In the genomic region with DNA sequence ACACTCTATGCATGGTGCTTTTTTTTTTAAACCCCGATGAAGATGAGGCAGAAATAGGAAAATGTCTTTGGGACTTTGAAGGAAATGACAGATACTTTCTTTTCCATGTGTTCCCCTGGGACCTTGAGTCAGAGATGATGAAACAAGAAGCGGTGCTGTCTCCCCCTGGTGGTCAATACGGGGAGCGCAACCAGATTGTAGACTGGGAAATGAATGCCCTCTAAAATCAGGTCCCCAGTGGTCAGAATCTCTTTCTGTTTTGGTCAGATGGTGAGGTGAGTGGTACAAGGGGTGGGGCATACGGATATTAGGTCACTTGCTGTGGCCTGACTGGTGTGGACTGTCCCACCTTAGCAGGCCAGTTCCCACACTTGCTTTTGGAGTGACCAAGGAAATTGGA, we compare ENCODE assay signal across 9 mouse cellular contexts. TPM values are rescaled to one million over a fixed set of nuclear protein-coding genes. Genes with fewer than 3 reads are reported as not detected.
DNase-seq lines count a peak whose midpoint lies in the region; ATAC-seq and TF ChIP-seq lines count a peak whose summit lies in the region.
"Had no signal": no experiment of that assay in that cellular context is flagged by ENCODE, and none has a peak within 500 bp of the region (broad histone marks: within the 10 kb centered on the region; RNA-seq: fewer than 3 reads in every experiment).

No protein-coding gene starts in this region.

- H3K27me3 ChIP-seq in forebrain, embryonic 11.5 days (ENCODE audit: control insufficient read depth, insufficient read depth, low read length) = 0 out of 2 replicates have a peak, but pooled peaks cover 2% of the 10 kb centered on the region
- H3K27me3 ChIP-seq in forebrain, embryonic 12.5 days = peaks cover 33% of the 10 kb centered on the region
- no peaks in the 10 kb centered on the region for H3K27me3 ChIP-seq in small intestine, adult 2 months (ENCODE audit: control insufficient read depth, insufficient read depth, low read length)

- peak; percentile 89; the same call in 1 of the 2 replicates for TF ChIP-seq CTCF in small intestine, adult 2 months (IDR thresholded peaks at IDR 0.05; ENCODE audit: extremely low read depth, insufficient read length, insufficient replicate concordance, low read depth, low read length)

- H3K27ac ChIP-seq in forebrain, embryonic 11.5 days (ENCODE audit: low read depth, low read length) = no peak overlapping the region
- no peak overlapping the region for H3K27ac ChIP-seq in forebrain, embryonic 12.5 days
- H3K27ac ChIP-seq in small intestine, adult 2 months (ENCODE audit: insufficient read depth, low read depth, low read length) = no peak overlapping the region

- no peaks in the 10 kb centered on the region for H3K36me3 ChIP-seq in forebrain, embryonic 11.5 days (ENCODE audit: control insufficient read depth, insufficient read depth, low read length)
- no peaks in the 10 kb centered on the region for H3K36me3 ChIP-seq in forebrain, embryonic 12.5 days (replicated peaks)
- H3K36me3 ChIP-seq in small intestine, adult 2 months (ENCODE audit: control insufficient read depth, insufficient read depth, low read length) = no peaks in the 10 kb centered on the region

- ATAC-seq in forebrain, embryonic 11.5 days (replicated peaks; ENCODE audit: low FRiP score) = no peak
- no peak for ATAC-seq in forebrain, embryonic 12.5 days (ENCODE audit: low FRiP score)

- 3% methylated on average over 5 of the region's 5 CpGs for WGBS in forebrain, embryonic 11.5 days
- WGBS in forebrain, embryonic 12.5 days = 2% methylated on average over 5 of the region's 5 CpGs
- WGBS in small intestine, adult 2 months = 5% methylated on average over 5 of the region's 5 CpGs

- no peak overlapping the region for H3K4me3 ChIP-seq in forebrain, embryonic 11.5 days (ENCODE audit: low read depth, low read length)
- no peak overlapping the region for H3K4me3 ChIP-seq in forebrain, embryonic 12.5 days (replicated peaks)
- no peak overlapping the region for H3K4me3 ChIP-seq in small intestine, adult 2 months (ENCODE audit: low read depth, low read length)
- H3K4me3 ChIP-seq: megakaryocyte, embryonic 14.5 days had no signal

- H3K9ac ChIP-seq in forebrain, embryonic 11.5 days (ENCODE audit: low read length) = no peak overlapping the region
- no peak overlapping the region for H3K9ac ChIP-seq in forebrain, embryonic 12.5 days

- DNase-seq in forebrain, embryonic 11.5 days (ENCODE audit: low spot score) = peak; percentile 83
- DNase-seq in NIH3T3 (ENCODE audit: low read depth) = peak; percentile 87
- peak; percentile 86 for DNase-seq in cerebellum, adult 9-10 months
- peak; percentile 72 for DNase-seq in gastrocnemius, postnatal 10 days
- peak; percentile 42 to 78 for DNase-seq in layer of hippocampus, adult 18-20 months (ENCODE audit: low spot score in 2 of 2)
- DNase-seq in lung, postnatal 4 days = peak; percentile 61 to 78

- no peaks in the 10 kb centered on the region for H3K9me3 ChIP-seq in forebrain, embryonic 11.5 days (ENCODE audit: control insufficient read depth, low read length)
- no peaks in the 10 kb centered on the region for H3K9me3 ChIP-seq in forebrain, embryonic 12.5 days
- H3K9me3 ChIP-seq: megakaryocyte, embryonic 14.5 days had no signal

- no peak overlapping the region for H3K4me2 ChIP-seq in forebrain, embryonic 11.5 days (ENCODE audit: low read depth, low read length, severe bottlenecking)
- H3K4me2 ChIP-seq in forebrain, embryonic 12.5 days = no peak overlapping the region

- H3K4me1 ChIP-seq in forebrain, embryonic 11.5 days (replicated peaks; ENCODE audit: control insufficient read depth, insufficient read depth, low read length) = no peaks in the 10 kb centered on the region
- H3K4me1 ChIP-seq in forebrain, embryonic 12.5 days = no peaks in the 10 kb centered on the region
- H3K4me1 ChIP-seq in small intestine, adult 2 months (ENCODE audit: control insufficient read depth, insufficient read depth, insufficient read length, low read length) = no peaks in the 10 kb centered on the region

- no peak for TF ChIP-seq POLR2A in small intestine, adult 2 months (IDR thresholded peaks at IDR 0.05; ENCODE audit: low read depth, low read length)

RNA-seq across cellular contexts. Expression of gene Fahd2a, which starts 9.4 kb away (rescaled TPM):
- polyA plus RNA-seq in forebrain, embryonic 11.5 days (2014; fragmentation: Nextera tagmentation; extraction: Ambion mirVana) = 25.8 and 26.0 TPM in 2 replicates
- polyA plus RNA-seq in forebrain, embryonic 12.5 days (2016; fragmentation: Nextera tagmentation; extraction: Ambion mirVana) = 24.9 and 25.4 TPM in 2 replicates
- total RNA-seq in gastrocnemius, postnatal 10 days (2021) = 10 to 100 TPM; 10.1 to 12.4 TPM
- 10 to 100 TPM; 14.7 to 19.0 TPM for total RNA-seq in layer of hippocampus, adult 18-20 months (2021)
- 3.6 and 8.2 TPM in 2 replicates for polyA plus RNA-seq in small intestine, adult 2 months (2012; rRNA removed)

RNA-seq across cellular contexts. Expression of gene Gpat2, which starts 28.8 kb away (rescaled TPM):
- polyA plus RNA-seq in forebrain, embryonic 11.5 days (2014; fragmentation: Nextera tagmentation; extraction: Ambion mirVana) = 0.16 and 0.40 TPM in 2 replicates
- polyA plus RNA-seq in forebrain, embryonic 12.5 days (2016; fragmentation: Nextera tagmentation; extraction: Ambion mirVana) = 0.14 and 0.22 TPM in 2 replicates
- total RNA-seq in gastrocnemius, postnatal 10 days (2021) = under 1 TPM; 0.09 TPM
- under 1 TPM in 1 of 2 experiments, not detected in 1; 0.42 TPM for total RNA-seq in layer of hippocampus, adult 18-20 months (2021)
- 0.05 TPM in 1 of 2 replicates, not detected in the other for polyA plus RNA-seq in small intestine, adult 2 months (2012; rRNA removed)
